16 mouse cellular contexts compared by ENCODE assay signal in the genomic region with DNA sequence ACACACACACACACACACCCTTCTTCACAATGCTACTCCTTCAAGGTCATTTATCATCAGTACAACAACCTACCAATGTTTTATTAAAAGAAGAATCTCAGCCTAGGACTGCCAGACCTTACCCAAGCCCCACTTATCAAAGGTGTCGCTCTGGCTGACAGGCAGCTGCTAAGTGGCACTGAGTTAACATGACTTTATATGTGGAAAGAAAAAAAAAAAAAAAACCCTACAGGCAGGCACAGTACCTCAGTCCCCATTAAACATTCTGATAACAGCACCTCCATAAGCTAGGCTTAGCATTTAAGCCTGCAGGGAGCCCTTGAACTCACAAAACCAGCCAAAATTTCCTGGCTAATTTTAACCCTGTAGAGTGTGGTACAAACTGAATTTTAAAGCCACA. TPM values are rescaled to one million over a fixed set of nuclear protein-coding genes. Genes with fewer than 3 reads are reported as not detected.
DNase-seq lines count a peak whose midpoint lies in the region; ATAC-seq and TF ChIP-seq lines count a peak whose summit lies in the region.
"Had no signal": no experiment of that assay in that cellular context is flagged by ENCODE, and none has a peak within 500 bp of the region (broad histone marks: within the 10 kb centered on the region; RNA-seq: fewer than 3 reads in every experiment).

No protein-coding gene starts in this region.

- no peak for ATAC-seq in forebrain, postnatal 0 days
- no peak for ATAC-seq in forebrain, embryonic 11.5 days (replicated peaks; ENCODE audit: low FRiP score)
- ATAC-seq in heart, embryonic 14.5 days (ENCODE audit: insufficient number of reproducible peaks, insufficient read depth, low FRiP score, low read depth) = peak; percentile 77
- no peak for ATAC-seq in neural tube, embryonic 13.5 days (ENCODE audit: low read depth)
- no peak for ATAC-seq in kidney, embryonic 15.5 days (replicated peaks; ENCODE audit: low FRiP score)
- ATAC-seq: liver, postnatal 0 days; Patski had no signal

- no peak overlapping the region for H3K27ac ChIP-seq in forebrain, postnatal 0 days (ENCODE audit: low read depth, low read length)
- no peak overlapping the region for H3K27ac ChIP-seq in forebrain, embryonic 11.5 days (ENCODE audit: low read depth, low read length)
- H3K27ac ChIP-seq in left cerebral cortex, adult 2 months = peak overlapping the region; percentile 55; the same call in 1 of the 2 replicates
- H3K27ac ChIP-seq in heart, embryonic 14.5 days (replicated peaks in 1 of 2; ENCODE audit: control insufficient read depth in 1 of 2, insufficient read depth in 1 of 2, low read depth in 2 of 2, low read length in 2 of 2) = peak overlapping the region; percentile 92 to 94
- no peak overlapping the region for H3K27ac ChIP-seq in neural tube, embryonic 13.5 days (replicated peaks)
- no peak overlapping the region for H3K27ac ChIP-seq in kidney, embryonic 15.5 days

- peak overlapping the region; percentile 9; the same call in 1 of the 2 replicates for H3K4me3 ChIP-seq in forebrain, postnatal 0 days (ENCODE audit: low read depth, low read length)
- no peak overlapping the region for H3K4me3 ChIP-seq in forebrain, embryonic 11.5 days (ENCODE audit: low read depth, low read length)
- peak overlapping the region; percentile 70 for H3K4me3 ChIP-seq in left cerebral cortex, adult 2 months
- H3K4me3 ChIP-seq in heart, embryonic 14.5 days (ENCODE audit: control insufficient read depth in 1 of 2, insufficient read depth in 1 of 2, low read depth in 1 of 2, low read length in 2 of 2) = peak overlapping the region; percentile 80 to 96; a peak in 3 of 4 replicates
- peak overlapping the region; percentile 77; the same call in 1 of the 2 replicates for H3K4me3 ChIP-seq in neural tube, embryonic 13.5 days
- H3K4me3 ChIP-seq in kidney, embryonic 15.5 days (replicated peaks) = no peak overlapping the region

- H3K4me1 ChIP-seq in forebrain, postnatal 0 days (ENCODE audit: insufficient read depth) = peaks cover 9% of the 10 kb centered on the region
- peaks cover 6% of the 10 kb centered on the region; the same call in 1 of the 2 replicates for H3K4me1 ChIP-seq in forebrain, embryonic 11.5 days (replicated peaks; ENCODE audit: control insufficient read depth, insufficient read depth, low read length)
- H3K4me1 ChIP-seq in heart, embryonic 14.5 days (ENCODE audit: control insufficient read depth in 2 of 2, insufficient read depth in 2 of 2, low read length in 2 of 2) = peaks cover 23 to 34% of the 10 kb centered on the region in 2 experiments
- H3K4me1 ChIP-seq in neural tube, embryonic 13.5 days (replicated peaks) = peaks cover 15% of the 10 kb centered on the region
- peaks cover 13% of the 10 kb centered on the region for H3K4me1 ChIP-seq in kidney, embryonic 15.5 days

- no peak overlapping the region for H3K9ac ChIP-seq in forebrain, postnatal 0 days
- H3K9ac ChIP-seq in forebrain, embryonic 11.5 days (ENCODE audit: low read length) = no peak overlapping the region
- H3K9ac ChIP-seq in heart, embryonic 14.5 days (ENCODE audit: low read length) = peak overlapping the region; percentile 98
- no peak overlapping the region for H3K9ac ChIP-seq in neural tube, embryonic 13.5 days
- H3K9ac ChIP-seq in kidney, embryonic 15.5 days = no peak overlapping the region
- H3K9ac ChIP-seq: liver, postnatal 0 days had no signal

- H3K27me3 ChIP-seq in forebrain, postnatal 0 days (ENCODE audit: insufficient read depth, low read length) = no peaks in the 10 kb centered on the region
- H3K27me3 ChIP-seq in forebrain, embryonic 11.5 days (ENCODE audit: control insufficient read depth, insufficient read depth, low read length) = peaks cover 24% of the 10 kb centered on the region
- H3K27me3 ChIP-seq in heart, embryonic 14.5 days (ENCODE audit: control insufficient read depth, insufficient read depth, low read length) = no peaks in the 10 kb centered on the region
- peaks cover 35% of the 10 kb centered on the region for H3K27me3 ChIP-seq in neural tube, embryonic 13.5 days
- peaks cover 85% of the 10 kb centered on the region for H3K27me3 ChIP-seq in kidney, embryonic 15.5 days

- no peak for TF ChIP-seq CTCF in forebrain, postnatal 0 days (IDR thresholded peaks at IDR 0.05; ENCODE audit: low read depth)
- TF ChIP-seq CTCF in left cerebral cortex, adult 2 months (IDR thresholded peaks at IDR 0.05) = no peak; the same call in 1 of the 2 replicates

- 39% methylated on average over 1 of the region's 1 CpGs for WGBS in forebrain, postnatal 0 days
- WGBS in forebrain, embryonic 11.5 days = 50% methylated on average over 1 of the region's 1 CpGs
- 30% methylated on average over 1 of the region's 1 CpGs for WGBS in heart, embryonic 14.5 days
- 50% methylated on average over 1 of the region's 1 CpGs for WGBS in neural tube, embryonic 13.5 days
- WGBS in kidney, embryonic 15.5 days = 71% methylated on average over 1 of the region's 1 CpGs

- intact Hi-C loops in left cerebral cortex, adult 2 months (cut with DNase I) = loop anchor here (5.0 kb wide), 1 partner anchor 237 kb away; no protein-coding TSS in a partner anchor
- intact Hi-C loops in left cerebral cortex, postnatal 10 days (cut with DNase I) = loop anchor here (10.0 kb wide), 1 partner anchor 240 kb away; no protein-coding TSS in a partner anchor

- no peak for DNase-seq in forebrain, postnatal 0 days
- DNase-seq in forebrain, embryonic 11.5 days (ENCODE audit: low spot score) = no peak
- DNase-seq in left cerebral cortex, adult 2 months (ENCODE audit: extremely low spot score in 1 of 2, low spot score in 2 of 2) = no peak
- DNase-seq in left cerebral cortex, postnatal 10 days (ENCODE audit: extremely low spot score in 1 of 2, low spot score in 2 of 2) = no peak
- no peak for DNase-seq in spleen, adult 12 weeks (ENCODE audit: low spot score)
- DNase-seq: cerebellum, postnatal 36 days; gastrocnemius, postnatal 36 days; kidney, adult 8-10 months; liver, postnatal 0 days; lung, postnatal 36 days; right cerebral cortex, adult 18-20 months; spleen, adult 18-20 months had no signal

- peak overlapping the region; percentile 83; the same call in 1 of the 2 replicates for H3K4me2 ChIP-seq in forebrain, postnatal 0 days (ENCODE audit: low read depth)
- H3K4me2 ChIP-seq in forebrain, embryonic 11.5 days (ENCODE audit: low read depth, low read length, severe bottlenecking) = no peak overlapping the region
- H3K4me2 ChIP-seq in heart, embryonic 14.5 days (ENCODE audit: low read length) = peak overlapping the region; percentile 73
- peak overlapping the region; percentile 92 for H3K4me2 ChIP-seq in neural tube, embryonic 13.5 days
- no peak overlapping the region for H3K4me2 ChIP-seq in kidney, embryonic 15.5 days

- no peaks in the 10 kb centered on the region for H3K9me3 ChIP-seq in forebrain, postnatal 0 days (ENCODE audit: low read length)
- H3K9me3 ChIP-seq in forebrain, embryonic 11.5 days (ENCODE audit: control insufficient read depth, low read length) = no peaks in the 10 kb centered on the region
- no peaks in the 10 kb centered on the region for H3K9me3 ChIP-seq in heart, embryonic 14.5 days (ENCODE audit: control insufficient read depth, low read length)
- H3K9me3 ChIP-seq in neural tube, embryonic 13.5 days = no peaks in the 10 kb centered on the region
- H3K9me3 ChIP-seq in kidney, embryonic 15.5 days (replicated peaks) = no peaks in the 10 kb centered on the region

- no peaks in the 10 kb centered on the region for H3K36me3 ChIP-seq in forebrain, postnatal 0 days (ENCODE audit: insufficient read depth)
- H3K36me3 ChIP-seq in forebrain, embryonic 11.5 days (ENCODE audit: control insufficient read depth, insufficient read depth, low read length) = no peaks in the 10 kb centered on the region
- H3K36me3 ChIP-seq in heart, embryonic 14.5 days (ENCODE audit: control insufficient read depth, insufficient read depth, low read length) = 0 out of 2 replicates have a peak, but pooled peaks cover 6% of the 10 kb centered on the region
- no peaks in the 10 kb centered on the region for H3K36me3 ChIP-seq in neural tube, embryonic 13.5 days
- no peaks in the 10 kb centered on the region for H3K36me3 ChIP-seq in kidney, embryonic 15.5 days

RNA-seq across cellular contexts. Expression of gene Ryr2, which starts 2.4 kb away (rescaled TPM):
- 22.8 and 23.6 TPM in 2 replicates for total RNA-seq in forebrain, postnatal 0 days (2014; rRNA removed)
- polyA plus RNA-seq in forebrain, postnatal 0 days (2015; fragmentation: Nextera tagmentation; extraction: Ambion mirVana) = 0.59 and 2.1 TPM in 2 replicates
- 0.48 and 0.51 TPM in 2 replicates for polyA plus RNA-seq in forebrain, embryonic 11.5 days (2014; fragmentation: Nextera tagmentation; extraction: Ambion mirVana)
- total RNA-seq in left cerebral cortex, adult 2 months (2021) = 100 to 1,000 TPM; 200 to 212 TPM
- 100 to 1,000 TPM; 132 to 134 TPM for total RNA-seq in left cerebral cortex, postnatal 10 days (2021)
- 64.8 and 69.1 TPM in 2 replicates for polyA plus RNA-seq in heart, embryonic 14.5 days (2014; fragmentation: Nextera tagmentation; extraction: Ambion mirVana)
- polyA plus RNA-seq in neural tube, embryonic 13.5 days (2015; fragmentation: Nextera tagmentation; extraction: Ambion mirVana) = 1.6 and 1.9 TPM in 2 replicates
- polyA plus RNA-seq in kidney, embryonic 15.5 days (2015; fragmentation: Nextera tagmentation; extraction: Ambion mirVana) = 0.15 and 0.42 TPM in 2 replicates
- polyA plus RNA-seq: Patski had no signal

Comparison
In these comparisons a context has a peak if more than half of its experiments do, and no peak if none do; other contexts are left out.
1. H3K4me2 ChIP-seq: peak in forebrain, postnatal 0 days (single experiment), heart, embryonic 14.5 days (single experiment) and neural tube, embryonic 13.5 days (single experiment); none in forebrain, embryonic 11.5 days (single experiment) and kidney, embryonic 15.5 days (single experiment).
2. H3K4me3 ChIP-seq: peak in forebrain, postnatal 0 days (single experiment), left cerebral cortex, adult 2 months (single experiment), heart, embryonic 14.5 days (2 of 2) and neural tube, embryonic 13.5 days (single experiment); none in forebrain, embryonic 11.5 days (single experiment) and kidney, embryonic 15.5 days (single experiment).
3. H3K27ac ChIP-seq: peak in left cerebral cortex, adult 2 months (single experiment) and heart, embryonic 14.5 days (2 of 2); none in forebrain, postnatal 0 days (single experiment), forebrain, embryonic 11.5 days (single experiment), neural tube, embryonic 13.5 days (single experiment) and kidney, embryonic 15.5 days (single experiment).
4. RNA of gene Ryr2, which starts 2.4 kb away (polyA plus RNA-seq): 64.8 to 69.1 TPM in heart, embryonic 14.5 days; 0.59 to 2.1 TPM in forebrain, postnatal 0 days, 1.6 to 1.9 TPM in neural tube, embryonic 13.5 days, 0.48 to 0.51 TPM in forebrain, embryonic 11.5 days and 0.15 to 0.42 TPM in kidney, embryonic 15.5 days; every median in the first group is over 10 times any median in the second.